Mouse (Mus musculus): ENCODE measurements at regions not wholly inside any gene's neighbourhood (a gene's known extent, or its start where the extent isn't known, plus 50 kb on each side); places are given as distances from the start of the nearest gene placed in this dataset.

GRCm38 (mm10) chr1:183803357-183803756, 209.7 kb upstream of the Dusp10 start:
- Histone ChIP-seq H3K9ac (ENCODE audit: control insufficient read depth, low read depth, low read length, poor library complexity, severe bottlenecking) (no peak overlapping the region), H3K27ac (ENCODE audit: control insufficient read depth, low read depth, low read length) (no peak overlapping the region), H3K36me3 (ENCODE audit: control insufficient read depth in 1 of 2, insufficient read depth in 2 of 2, low read length in 2 of 2) (no peaks in the 10 kb centered on the region), H3K4me3 (ENCODE audit: control insufficient read depth in 1 of 2, insufficient read depth in 1 of 2, low read depth in 2 of 2, low read length in 2 of 2) (no peak overlapping the region), H3K27me3 (ENCODE audit: control insufficient read depth in 1 of 2, insufficient read depth in 2 of 2, low read length in 2 of 2) (no peaks in the 10 kb centered on the region), H3K9me3 (replicated peaks; ENCODE audit: insufficient read depth, low read length) (no peaks in the 10 kb centered on the region), H3K79me2 (ENCODE audit: control insufficient read depth, insufficient read depth, low read length, poor library complexity) (no peaks in the 10 kb centered on the region), H3K4me1 (ENCODE audit: control insufficient read depth in 1 of 2, insufficient read depth in 2 of 2, low read length in 2 of 2) (no peaks in the 10 kb centered on the region)
- TF ChIP-seq SMC3 (IDR thresholded peaks at IDR 0.05; ENCODE audit: low read depth, low read length) (no peak), JUND (IDR thresholded peaks at IDR 0.05; ENCODE audit: low read depth, low read length) (no peak), MEF2A (IDR thresholded peaks at IDR 0.05; ENCODE audit: extremely low read depth, insufficient replicate concordance, low read depth, low read length, poor library complexity, severe bottlenecking) (no peak), POLR2AphosphoS5 (IDR thresholded peaks at IDR 0.05; ENCODE audit: borderline replicate concordance, low read depth, low read length) (no peak), TAL1 (IDR thresholded peaks at IDR 0.05; ENCODE audit: low read length) (no peak), E2F4 (IDR thresholded peaks at IDR 0.05; ENCODE audit: borderline replicate concordance, low read depth, low read length) (no peak), RCOR1 (IDR thresholded peaks at IDR 0.05; ENCODE audit: low read depth, low read length) (no peak), GABPA (IDR thresholded peaks at IDR 0.05; ENCODE audit: low read depth, low read length) (no peak), GATA1 (IDR thresholded peaks at IDR 0.05; ENCODE audit: low read depth, low read length) (no peak), ZNF384 (IDR thresholded peaks at IDR 0.05; ENCODE audit: low read depth, low read length) (no peak), MAFK (IDR thresholded peaks at IDR 0.05; ENCODE audit: borderline replicate concordance, low read depth, low read length) (no peak), NRF1 (IDR thresholded peaks at IDR 0.05; ENCODE audit: insufficient read depth, low read depth, low read length, poor library complexity, severe bottlenecking) (no peak), ZKSCAN1 (IDR thresholded peaks at IDR 0.05; ENCODE audit: low read depth, low read length) (no peak), TCF12 (IDR thresholded peaks at IDR 0.05; ENCODE audit: low read depth, low read length) (no peak), MAZ (IDR thresholded peaks at IDR 0.05; ENCODE audit: low read depth, low read length) (no peak), CHD1 (IDR thresholded peaks at IDR 0.05; ENCODE audit: low read depth, low read length) (no peak), SIN3A (IDR thresholded peaks at IDR 0.05; ENCODE audit: low read length) (no peak), RAD21 (IDR thresholded peaks at IDR 0.05; ENCODE audit: low read depth, low read length) (no peak)
- no peak for DNase-seq (ENCODE audit: low read depth, low spot score)

GRCm38 (mm10) chr1:183803826-183804225, 209.3 kb upstream of the Dusp10 start:
- Histone ChIP-seq H3K4me1 (ENCODE audit: control insufficient read depth in 1 of 2, insufficient read depth in 2 of 2, low read length in 2 of 2) (no peaks in the 10 kb centered on the region), H3K9ac (ENCODE audit: control insufficient read depth, low read depth, low read length, poor library complexity, severe bottlenecking) (no peak overlapping the region), H3K27me3 (ENCODE audit: control insufficient read depth in 1 of 2, insufficient read depth in 2 of 2, low read length in 2 of 2) (no peaks in the 10 kb centered on the region), H3K27ac (ENCODE audit: control insufficient read depth, low read depth, low read length) (no peak overlapping the region), H3K9me3 (replicated peaks; ENCODE audit: insufficient read depth, low read length) (no peaks in the 10 kb centered on the region), H3K79me2 (ENCODE audit: control insufficient read depth, insufficient read depth, low read length, poor library complexity) (no peaks in the 10 kb centered on the region), H3K4me3 (ENCODE audit: control insufficient read depth in 1 of 2, insufficient read depth in 1 of 2, low read depth in 2 of 2, low read length in 2 of 2) (no peak overlapping the region), H3K36me3 (ENCODE audit: control insufficient read depth in 1 of 2, insufficient read depth in 2 of 2, low read length in 2 of 2) (no peaks in the 10 kb centered on the region)
- DNase-seq (ENCODE audit: low read depth, low spot score): no peak
- TF ChIP-seq GATA1 (IDR thresholded peaks at IDR 0.05; ENCODE audit: low read depth, low read length): no peak
- no peak for TF ChIP-seq HCFC1 (IDR thresholded peaks at IDR 0.05; ENCODE audit: low read depth, low read length)
- no peak for TF ChIP-seq POLR2A (IDR thresholded peaks at IDR 0.05; ENCODE audit: control insufficient read depth in 1 of 2, insufficient read depth in 1 of 2, low read depth in 1 of 2, low read length in 2 of 2, poor library complexity in 1 of 2)
- TF ChIP-seq POLR2AphosphoS5 (IDR thresholded peaks at IDR 0.05; ENCODE audit: borderline replicate concordance, low read depth, low read length): no peak
- no peak for TF ChIP-seq E2F4 (IDR thresholded peaks at IDR 0.05; ENCODE audit: borderline replicate concordance, low read depth, low read length)
- TF ChIP-seq USF1 (IDR thresholded peaks at IDR 0.05; ENCODE audit: low read depth, low read length): no peak
- TF ChIP-seq CHD2 (IDR thresholded peaks at IDR 0.05; ENCODE audit: low read length): no peak
- TF ChIP-seq TCF12 (IDR thresholded peaks at IDR 0.05; ENCODE audit: low read depth, low read length): no peak
- no peak for TF ChIP-seq RCOR1 (IDR thresholded peaks at IDR 0.05; ENCODE audit: low read depth, low read length)
- TF ChIP-seq UBTF (IDR thresholded peaks at IDR 0.05; ENCODE audit: borderline replicate concordance, insufficient read depth, low read depth, low read length): no peak

Data from MEL (cell line).